Comparison of ENCODE assay signal across 32 mouse cellular contexts in genomic region chr1:36630053-36630739, GRCm38 (mm10). TPM values are rescaled to one million over a fixed set of nuclear protein-coding genes. Genes with fewer than 3 reads are reported as not detected.
A peak's percentile ranks its signal among the peaks of the same experiment; 100 is the strongest.
DNase-seq lines count a peak whose midpoint lies in the region; ATAC-seq and TF ChIP-seq lines count a peak whose summit lies in the region.
"Had no signal": no experiment of that assay in that cellular context is flagged by ENCODE, and none has a peak within 500 bp of the region (broad histone marks: within the 10 kb centered on the region; RNA-seq: fewer than 3 reads in every experiment).

No protein-coding gene starts in this region.

- no peak overlapping the region for H3K9ac ChIP-seq in lung, postnatal 0 days (replicated peaks; ENCODE audit: low read depth)
- H3K9ac ChIP-seq: forebrain, embryonic 12.5 days; forebrain, postnatal 0 days; hindbrain, embryonic 13.5 days; liver, embryonic 14.5 days; lung, embryonic 14.5 days; midbrain, embryonic 12.5 days; neural tube, embryonic 12.5 days had no signal

- no peak for TF ChIP-seq CTCF in lung, postnatal 0 days (IDR thresholded peaks at IDR 0.05)

- ATAC-seq in lung, postnatal 0 days: peak; percentile 23; the same call in 1 of the 2 replicates
- peak; percentile 39; the same call in 1 of the 2 replicates for ATAC-seq in common myeloid progenitor, adult 5-6 weeks (replicated peaks; ENCODE audit: low read depth, poor library complexity, severe bottlenecking)
- ATAC-seq in megakaryocyte-erythroid progenitor cell, adult 5-6 weeks (replicated peaks; ENCODE audit: low FRiP score, low TSS enrichment, poor library complexity, severe bottlenecking): no peak
- ATAC-seq: activated CD4-positive, CD25-positive, alpha-beta regulatory T cell, adult 4 months; forebrain, postnatal 0 days; intestine, postnatal 0 days had no signal

- DNase-seq in adrenal gland, postnatal 14 days: peak; percentile 31
- DNase-seq in adrenal gland, postnatal 25 days: no peak
- DNase-seq in lung, postnatal 0 days (ENCODE audit: low spot score): no peak
- DNase-seq in lung, postnatal 14 days: no peak
- DNase-seq in spleen, postnatal 14 days (ENCODE audit: low spot score in 2 of 2): no peak
- DNase-seq: adrenal gland, postnatal 10 days; cerebellum, adult 18-20 months; cerebellum, postnatal 36 days; forebrain, postnatal 0 days; heart, postnatal 36 days; kidney, postnatal 25 days; liver; lung, embryonic 14.5 days; lung, postnatal 4 days; right cerebral cortex, adult 18-20 months; spleen, adult 18-20 months; thymus, adult 2 months; thymus, postnatal 4 days had no signal

- no peaks in the 10 kb centered on the region for H3K9me3 ChIP-seq in lung, postnatal 0 days (ENCODE audit: low read length)
- H3K9me3 ChIP-seq: forebrain, embryonic 12.5 days; hindbrain, embryonic 13.5 days; midbrain, embryonic 12.5 days; neural tube, embryonic 12.5 days had no signal

- TF ChIP-seq EP300 in lung, postnatal 0 days (IDR thresholded peaks at IDR 0.05): no peak

- H3K36me3 ChIP-seq in lung, postnatal 0 days (ENCODE audit: insufficient read depth, low read length): no peaks in the 10 kb centered on the region
- H3K36me3 ChIP-seq: forebrain, embryonic 12.5 days; hindbrain, embryonic 13.5 days; midbrain, embryonic 12.5 days; neural tube, embryonic 12.5 days had no signal

- no peaks in the 10 kb centered on the region for H3K4me1 ChIP-seq in lung, postnatal 0 days (ENCODE audit: insufficient read depth, low read depth, low read length)
- H3K4me1 ChIP-seq: midbrain, embryonic 12.5 days had no signal

- no peaks in the 10 kb centered on the region for H3K27me3 ChIP-seq in lung, postnatal 0 days (replicated peaks; ENCODE audit: insufficient read depth, low read length)
- H3K27me3 ChIP-seq: forebrain, embryonic 12.5 days; midbrain, embryonic 12.5 days; neural tube, embryonic 12.5 days had no signal

- no peak overlapping the region for H3K4me3 ChIP-seq in lung, postnatal 0 days (ENCODE audit: low read depth, low read length)
- H3K4me3 ChIP-seq: forebrain, embryonic 12.5 days; hindbrain, embryonic 13.5 days; midbrain, embryonic 12.5 days; myocyte; neural tube, embryonic 12.5 days had no signal

- WGBS in lung, postnatal 0 days: 72% methylated on average over 3 of the region's 3 CpGs

- no peak overlapping the region for H3K27ac ChIP-seq in lung, postnatal 0 days (ENCODE audit: low read length)
- H3K27ac ChIP-seq: forebrain, embryonic 12.5 days; hindbrain, embryonic 13.5 days; liver, embryonic 14.5 days; midbrain, embryonic 12.5 days; neural tube, embryonic 12.5 days had no signal

- H3K4me2 ChIP-seq in lung, postnatal 0 days (replicated peaks; ENCODE audit: low read depth, low read length): no peak overlapping the region
- H3K4me2 ChIP-seq: forebrain, embryonic 12.5 days; heart, embryonic 11.5 days; hindbrain, embryonic 13.5 days; lung, embryonic 14.5 days; midbrain, embryonic 12.5 days; neural tube, embryonic 12.5 days had no signal

RNA-seq across cellular contexts. Expression of gene Fam178b, which starts 52.8 kb away (rescaled TPM):
- total RNA-seq in adrenal gland, postnatal 14 days (2021): 0.41 TPM in 1 of 2 replicates, not detected in the other
- total RNA-seq in adrenal gland, postnatal 25 days (2021): 0.67 TPM in 1 of 2 replicates, not detected in the other
- polyA plus RNA-seq in lung, postnatal 0 days (2015; fragmentation: Nextera tagmentation; extraction: Ambion mirVana): 4.7 and 5.1 TPM in 2 replicates
- total RNA-seq in common myeloid progenitor, adult 5-6 weeks (2017): 0.87 TPM in 1 of 2 replicates, not detected in the other
- not detected in 2 replicates for total RNA-seq in megakaryocyte-erythroid progenitor cell, adult 5-6 weeks (2014; fragmentation: Nextera tagmentation)
- total RNA-seq in megakaryocyte-erythroid progenitor cell, adult 5-6 weeks (2017): not detected in 2 replicates
- total RNA-seq: forebrain, postnatal 0 days; layer of hippocampus, adult 18-20 months; left cerebral cortex, adult 18-20 months; midbrain, postnatal 0 days had no signal
- polyA plus RNA-seq: activated CD4-positive, CD25-positive, alpha-beta regulatory T cell, adult 4 months; forebrain, postnatal 0 days; midbrain, embryonic 12.5 days had no signal
